Mouse (Mus musculus): Measurements from ENCODE around the gene Foxn3.

DNA sequence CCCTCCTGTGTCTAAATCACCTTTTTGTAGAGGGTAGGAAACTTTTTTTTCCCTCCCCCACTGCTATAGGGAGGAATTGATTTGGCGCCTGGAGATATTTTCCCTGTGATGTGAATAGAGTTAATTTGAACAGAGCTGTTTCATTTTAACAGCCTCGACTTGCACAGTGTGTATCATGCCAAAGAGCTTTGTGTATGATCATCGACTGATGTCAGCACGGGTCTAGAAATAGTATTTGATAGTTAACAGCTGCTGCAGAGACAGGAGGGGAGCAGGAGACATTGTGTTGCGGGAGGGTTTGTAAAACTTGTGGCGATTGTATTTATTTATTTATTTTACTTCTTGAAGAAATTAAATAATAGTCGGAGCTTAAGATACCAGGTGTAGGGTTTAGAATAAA lies 36.2 kb upstream of the Foxn3 start:
- TF ChIP-seq CTCF (IDR thresholded peaks at IDR 0.05; ENCODE audit: borderline replicate concordance, control insufficient read depth, extremely low read depth, insufficient read depth, low read length, poor library complexity), result no peak
- TF ChIP-seq POLR2A (IDR thresholded peaks at IDR 0.05; ENCODE audit: control insufficient read depth, extremely low read depth, insufficient read depth, low read length, poor library complexity), result no peak

Data from thymus, adult 2 months (tissue).